Mouse (Mus musculus) brain, embryonic 14.5 days (tissue): ENCODE results near the gene Plxdc1.

Experiments used
- CTCF ChIP-seq: fragments of 200-500 bp; IDR thresholded peaks from 2 replicates; pipeline ENCODE4 v1.5.1; 2012; ENCODE audit warnings: inconsistent platforms, mild to moderate bottlenecking, moderate library complexity, borderline replicate concordance; ENCODE audit not compliant: insufficient read depth, insufficient read length; ENCODE audit errors: extremely low read depth
- POLR2A ChIP-seq: fragments of 200-500 bp; IDR thresholded peaks from 2 replicates; pipeline ENCODE4 v1.6.1; 2012; ENCODE audit warnings: mild to moderate bottlenecking, inconsistent platforms, borderline replicate concordance; ENCODE audit not compliant: poor library complexity, insufficient read depth, insufficient read length, severe bottlenecking; ENCODE audit errors: extremely low read depth

DNA sequence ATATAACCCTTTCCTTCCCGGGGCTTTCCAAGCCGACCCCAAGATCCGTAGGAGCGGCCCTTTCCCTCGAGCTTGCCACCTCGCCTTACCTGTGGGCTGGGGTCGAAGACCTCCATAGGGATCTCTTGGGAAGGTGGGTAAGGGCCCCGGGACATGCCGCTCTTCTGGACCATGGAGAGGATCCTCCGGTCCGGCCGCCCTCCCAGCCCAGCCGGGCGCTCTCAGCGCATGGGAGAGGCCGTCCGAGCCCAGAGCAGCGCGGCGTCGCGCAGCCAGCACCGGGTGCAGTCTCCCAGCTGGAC lies 36.0 kb upstream of the Plxdc1 start:
- TF ChIP-seq POLR2A (no peak), CTCF (no peak)
